Mouse (Mus musculus) neural tube, embryonic 11.5 days (tissue): ENCODE data around the gene Fxyd6. TPM values are rescaled to one million over a fixed set of nuclear protein-coding genes. Genes with fewer than 3 reads are reported as not detected.

ENCODE experiments used
- ATAC-seq: fragments of 200-750 bp; cut with Nextera tagmentation; 2 replicates; pipeline ENCODE4 v1.8.0; 2017; ENCODE audit warnings: moderate number of reproducible peaks, mild to moderate bottlenecking, moderate TSS enrichment, moderate library complexity; ENCODE audit not compliant: insufficient read depth, low FRiP score, low TSS enrichment
- DNase-seq: peaks from one replicate; pipeline ENCODE4 v3.0.0-alpha.2; 2015; ENCODE audit warnings: low spot score
- H3K27ac ChIP-seq: fragments of 300-500 bp; sonication (generic); 2 replicates; pipeline ENCODE4 v1.5.1; 2014; ENCODE audit warnings: low read depth, mild to moderate bottlenecking, low read length
- H3K27me3 ChIP-seq: fragments of 300-500 bp; sonication (generic); 2 replicates; pipeline ENCODE4 v1.6.1; 2014; ENCODE audit warnings: mild to moderate bottlenecking, low read length, mixed read lengths; ENCODE audit not compliant: control insufficient read depth, insufficient read depth
- H3K36me3 ChIP-seq: fragments of 300-500 bp; sonication (generic); 2 replicates; pipeline ENCODE4 v1.6.1; 2014; ENCODE audit warnings: mild to moderate bottlenecking, low read length, moderate library complexity, mixed read lengths; ENCODE audit not compliant: control insufficient read depth, insufficient read depth
- H3K4me1 ChIP-seq: fragments of 300-500 bp; sonication (generic); 2 replicates; pipeline ENCODE4 v1.6.1; 2014; ENCODE audit warnings: low read length, mixed read lengths; ENCODE audit not compliant: control insufficient read depth, insufficient read depth
- H3K4me2 ChIP-seq: fragments of 300-500 bp; sonication (generic); 2 replicates; pipeline ENCODE4 v1.6.1; 2014; ENCODE audit warnings: low read depth, mild to moderate bottlenecking, moderate library complexity
- H3K4me3 ChIP-seq: fragments of 300-500 bp; sonication (generic); 2 replicates; pipeline ENCODE4 v1.5.1; 2014; ENCODE audit warnings: low read depth, low read length
- H3K9ac ChIP-seq: fragments of 300-500 bp; sonication (generic); 2 replicates; pipeline ENCODE4 v1.6.1; 2014; ENCODE audit warnings: mild to moderate bottlenecking, low read length
- H3K9me3 ChIP-seq: fragments of 300-500 bp; sonication (generic); 2 replicates; pipeline ENCODE4 v1.6.1; 2016; ENCODE audit warnings: low read length; ENCODE audit not compliant: control insufficient read depth
- WGBS: fragments of 180-500 bp; shearing (Covaris S2); extraction: QIAGEN DNeasy Blood & Tissue Kit; methylation state at CpG from one replicate; pipeline ENCODE4 v1.1.7; 2014; 5-methylcytosine and 5-hydroxymethylcytosine counted together
- polyA plus RNA-seq: library from polyadenylated mRNA; unstranded; fragments of >200 nt; fragmentation: Nextera tagmentation; extraction: Ambion mirVana; gene quantifications from 2 replicates; pipeline ENCODE4 v1.2.1, GENCODE M21; 2014

Gene Fxyd6
- polyA plus RNA-seq, 1 experiment from 2014 or later = 109 TPM

- ATAC-seq = no peak
- no peak for DNase-seq
- 80% methylated on average over 3 of the region's 3 CpGs for WGBS
- Histone ChIP-seq H3K27me3 (no peaks in the 10 kb centered on the region), H3K9me3 (no peaks in the 10 kb centered on the region), H3K36me3 (no peaks in the 10 kb centered on the region), H3K4me1 (no peaks in the 10 kb centered on the region), H3K4me3 (no peak overlapping the region), H3K4me2 (no peak overlapping the region), H3K27ac (no peak overlapping the region), H3K9ac (no peak overlapping the region)
These were observed 41.1 kb downstream of the Fxyd6 start for GRCm38 (mm10) chr9:45411111-45411510.

- H3K4me3 ChIP-seq = no peak overlapping the region
- no peaks in the 10 kb centered on the region for H3K27me3 ChIP-seq
- no peaks in the 10 kb centered on the region for H3K36me3 ChIP-seq
- H3K4me2 ChIP-seq = no peak overlapping the region
- H3K27ac ChIP-seq = no peak overlapping the region
- peak; percentile 40 for DNase-seq
- no peaks in the 10 kb centered on the region for H3K4me1 ChIP-seq
- 31% methylated on average over 7 of the region's 7 CpGs for WGBS
- no peaks in the 10 kb centered on the region for H3K9me3 ChIP-seq
- H3K9ac ChIP-seq = no peak overlapping the region
- ATAC-seq = no peak
These were observed 41.8 kb downstream of the Fxyd6 start for GRCm38 (mm10) chr9:45411803-45412202.

GRCm38 (mm10) chr9:45412287-45412686, 42.3 kb downstream of the Fxyd6 start:
- H3K4me1 ChIP-seq = no peaks in the 10 kb centered on the region
- no peak overlapping the region for H3K27ac ChIP-seq
- WGBS = 7% methylated on average over 10 of the region's 10 CpGs
- H3K4me2 ChIP-seq = no peak overlapping the region
- DNase-seq (peak; percentile 91), ATAC-seq (no peak)
- H3K36me3 ChIP-seq = no peaks in the 10 kb centered on the region
- H3K4me3 ChIP-seq = no peak overlapping the region
- H3K9me3 ChIP-seq = no peaks in the 10 kb centered on the region
- H3K27me3 ChIP-seq = no peaks in the 10 kb centered on the region
- no peak overlapping the region for H3K9ac ChIP-seq

GRCm38 (mm10) chr9:45412700-45413477, 42.9 kb downstream of the Fxyd6 start:
- Histone ChIP-seq H3K9ac (no peak overlapping the region), H3K27ac (no peak overlapping the region), H3K9me3 (no peaks in the 10 kb centered on the region), H3K27me3 (no peaks in the 10 kb centered on the region), H3K4me2 (no peak overlapping the region), H3K4me3 (no peak overlapping the region), H3K4me1 (no peaks in the 10 kb centered on the region), H3K36me3 (no peaks in the 10 kb centered on the region)
- ATAC-seq = no peak
- no peak for DNase-seq
- 72% methylated on average over 4 of the region's 4 CpGs for WGBS

- Histone ChIP-seq H3K36me3 (no peaks in the 10 kb centered on the region), H3K4me1 (no peaks in the 10 kb centered on the region), H3K4me3 (no peak overlapping the region), H3K9ac (no peak overlapping the region), H3K27ac (no peak overlapping the region), H3K4me2 (no peak overlapping the region), H3K9me3 (no peaks in the 10 kb centered on the region), H3K27me3 (no peaks in the 10 kb centered on the region)
- WGBS = 55% methylated on average over 5 of the region's 5 CpGs
- DNase-seq (peak; percentile 38), ATAC-seq (no peak)
These were observed 43.6 kb downstream of the Fxyd6 start for GRCm38 (mm10) chr9:45413478-45414140.

GRCm38 (mm10) chr9:45415912-45416311, 45.9 kb downstream of the Fxyd6 start:
- H3K36me3 ChIP-seq = no peaks in the 10 kb centered on the region
- WGBS = 51% methylated on average over 4 of the region's 4 CpGs
- H3K4me1 ChIP-seq = no peaks in the 10 kb centered on the region
- DNase-seq (peak; percentile 56), ATAC-seq (no peak)
- no peak overlapping the region for H3K4me2 ChIP-seq
- H3K4me3 ChIP-seq = no peak overlapping the region
- no peak overlapping the region for H3K27ac ChIP-seq
- no peak overlapping the region for H3K9ac ChIP-seq
- no peaks in the 10 kb centered on the region for H3K27me3 ChIP-seq
- no peaks in the 10 kb centered on the region for H3K9me3 ChIP-seq

GRCm38 (mm10) chr9:45417245-45417644, 47.3 kb downstream of the Fxyd6 start:
- Histone ChIP-seq H3K36me3 (no peaks in the 10 kb centered on the region), H3K9ac (no peak overlapping the region), H3K4me1 (no peaks in the 10 kb centered on the region), H3K27me3 (no peaks in the 10 kb centered on the region), H3K4me3 (no peak overlapping the region), H3K27ac (no peak overlapping the region), H3K4me2 (no peak overlapping the region), H3K9me3 (no peaks in the 10 kb centered on the region)
- DNase-seq (peak; percentile 46), ATAC-seq (no peak)
- WGBS = 25% methylated on average over 8 of the region's 8 CpGs

GRCm38 (mm10) chr9:45418252-45418651, 48.3 kb downstream of the Fxyd6 start:
- WGBS = 74% methylated on average over 8 of the region's 8 CpGs

GRCm38 (mm10) chr9:45421209-45421608, 51.2 kb downstream of the Fxyd6 start:
- Histone ChIP-seq H3K36me3 (no peaks in the 10 kb centered on the region), H3K27me3 (no peaks in the 10 kb centered on the region), H3K4me3 (no peak overlapping the region), H3K9ac (no peak overlapping the region), H3K4me2 (no peak overlapping the region), H3K4me1 (no peaks in the 10 kb centered on the region), H3K9me3 (no peaks in the 10 kb centered on the region), H3K27ac (no peak overlapping the region)
- WGBS = 65% methylated on average over 8 of the region's 8 CpGs
- DNase-seq (no peak), ATAC-seq (no peak)

More at GRCm38 (mm10) chr9:45418252-45418651, 48.3 kb downstream of the Fxyd6 start:
- no peak overlapping the region for H3K4me2 ChIP-seq
- no peaks in the 10 kb centered on the region for H3K36me3 ChIP-seq
- no peak overlapping the region for H3K9ac ChIP-seq
- H3K27ac ChIP-seq = no peak overlapping the region
- no peaks in the 10 kb centered on the region for H3K4me1 ChIP-seq
- DNase-seq (no peak), ATAC-seq (no peak)
- no peaks in the 10 kb centered on the region for H3K27me3 ChIP-seq
- H3K9me3 ChIP-seq = no peaks in the 10 kb centered on the region
- H3K4me3 ChIP-seq = no peak overlapping the region
